Mouse (Mus musculus): ENCODE measurements around the gene Dph1. TPM values are rescaled to one million over a fixed set of nuclear protein-coding genes. Genes with fewer than 3 reads are reported as not detected.

The Dph1 gene
- total RNA-seq, 2 experiments from 2014 or later, result 13.9 to 15.6 TPM

- DNase-seq, result peak; percentile 55 to 68
- intact Hi-C loops (cut with DNase I), result no loop called here
These were observed 49.1 kb downstream of the Dph1 start for GRCm38 (mm10) chr11:75141913-75142312.

- no peak for DNase-seq
- intact Hi-C loops (cut with DNase I), result no loop called here
These were observed 50.0 kb downstream of the Dph1 start for GRCm38 (mm10) chr11:75141038-75141437.

- intact Hi-C loops (cut with DNase I), result no loop called here
- DNase-seq, result peak in 1 of 2 experiments; percentile 68
These were observed 50.6 kb downstream of the Dph1 start for GRCm38 (mm10) chr11:75140431-75140830.

- peak; percentile 91 to 92 for DNase-seq
- intact Hi-C loops (cut with DNase I), result loop anchor here (2.0 to 5.0 kb wide), 2 partner anchors 17 to 87 kb away; no protein-coding TSS in a partner anchor
These were observed 51.7 kb downstream of the Dph1 start for GRCm38 (mm10) chr11:75139122-75139963.

- DNase-seq, result peak; percentile 57 to 62
- intact Hi-C loops (cut with DNase I), result loop anchor here (5.0 kb wide), 1 partner anchor 85 kb away; no protein-coding TSS in a partner anchor
These were observed 54.2 kb downstream of the Dph1 start for GRCm38 (mm10) chr11:75136666-75137398.

- no peak for DNase-seq
- intact Hi-C loops (cut with DNase I), result loop anchor here (5.0 kb wide), 1 partner anchor 83 kb away; no protein-coding TSS in a partner anchor
These were observed 55.7 kb downstream of the Dph1 start for GRCm38 (mm10) chr11:75135358-75135757.

GRCm38 (mm10) chr11:75134485-75135068 is 56.5 kb downstream of the Dph1 start:
- DNase-seq, result no peak
- intact Hi-C loops (cut with DNase I), result loop anchor here (5.0 kb wide), 2 partner anchors 33 to 82 kb away; partner anchors contain the start of gene Hic1

- intact Hi-C loops (cut with DNase I), result loop anchor here (5.0 kb wide), 1 partner anchor 33 kb away; the partner anchor contains the start of gene Hic1
- peak; percentile 82 to 83 for DNase-seq
These were observed 57.1 kb downstream of the Dph1 start for GRCm38 (mm10) chr11:75133951-75134350.

GRCm38 (mm10) chr11:75133391-75133790 is 57.6 kb downstream of the Dph1 start:
- intact Hi-C loops (cut with DNase I), result loop anchor here (5.0 kb wide), 1 partner anchor 34 kb away; the partner anchor contains the start of gene Hic1

GRCm38 (mm10) chr11:75132278-75132677 is 58.8 kb downstream of the Dph1 start:
- peak; percentile 82 to 86 for DNase-seq
- intact Hi-C loops (cut with DNase I), result loop anchor here (5.0 kb wide), 1 partner anchor 35 kb away; the partner anchor contains the start of gene Hic1

More at GRCm38 (mm10) chr11:75133391-75133790, 57.6 kb downstream of the Dph1 start:
- DNase-seq, result no peak

- no peak for DNase-seq
- intact Hi-C loops (cut with DNase I), result loop anchor here (5.0 kb wide), 1 partner anchor 36 kb away; the partner anchor contains the start of gene Hic1
These were observed 59.7 kb downstream of the Dph1 start for GRCm38 (mm10) chr11:75131300-75131699.

GRCm38 (mm10) chr11:75129481-75129880 is 61.6 kb downstream of the Dph1 start:
- no peak for DNase-seq
- intact Hi-C loops (cut with DNase I), result no loop called here

Small RNA genes within 50 kb of the gene (microRNA-seq; reads per million reads assigned to microRNA genes)
- gene Mir132, result 483 to 1,273 reads per million in 2 experiments
- gene Mir212, result 18.0 to 32.0 reads per million in 2 experiments

Other genes starting within 250 kb of the Dph1 start
- gene Hic1, start 21.7 kb downstream of the Dph1 start, total RNA-seq (2021), result 10 to 100 TPM; 36.3 to 48.5 TPM
- 1 to 10 TPM; 7.8 to 9.5 TPM for gene Ovca2, start 12.4 kb downstream of the Dph1 start, total RNA-seq (2021)
- gene Rtn4rl1, start 2.5 kb upstream of the Dph1 start, total RNA-seq (2021), result 10 to 100 TPM; 13.9 to 21.4 TPM
- 10 to 100 TPM; 82.4 to 90.0 TPM for gene Rpa1, start 157.1 kb upstream of the Dph1 start, total RNA-seq (2021)
- gene Smyd4, start 157.2 kb upstream of the Dph1 start, total RNA-seq (2021), result 1 to 10 TPM; 4.9 to 7.4 TPM
- gene Serpinf1, start 231.5 kb upstream of the Dph1 start, total RNA-seq (2021), result 10 to 100 TPM; 23.6 to 29.0 TPM
- not detected for gene Serpinf2, start 248.3 kb upstream of the Dph1 start, total RNA-seq (2021)

All from heart, postnatal 10 days (tissue).